Mouse (Mus musculus): ENCODE measurements around the gene Selenon.

The Selenon gene

DNA sequence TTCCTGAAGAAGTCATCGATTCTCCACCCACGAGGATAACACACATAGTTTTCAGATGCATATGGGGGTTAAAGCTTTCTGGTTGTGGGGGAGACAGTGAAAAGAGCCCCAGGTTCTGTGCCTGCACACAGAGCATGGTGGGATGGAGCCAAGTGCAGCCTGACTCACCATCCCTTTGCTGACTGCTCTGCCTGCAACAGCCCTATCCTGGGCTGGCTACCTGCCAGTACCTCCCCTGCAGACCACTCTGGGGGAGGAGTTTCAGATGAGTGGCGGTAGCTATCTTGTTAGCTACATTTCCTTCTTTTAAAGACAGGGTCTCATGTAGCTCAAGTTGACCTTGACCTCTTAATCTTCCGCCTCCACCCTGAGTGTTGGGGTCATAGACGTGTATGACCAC is 26.4 kb upstream of the Selenon start:
- DNase-seq (ENCODE audit: low read depth, low spot score): no peak

DNA sequence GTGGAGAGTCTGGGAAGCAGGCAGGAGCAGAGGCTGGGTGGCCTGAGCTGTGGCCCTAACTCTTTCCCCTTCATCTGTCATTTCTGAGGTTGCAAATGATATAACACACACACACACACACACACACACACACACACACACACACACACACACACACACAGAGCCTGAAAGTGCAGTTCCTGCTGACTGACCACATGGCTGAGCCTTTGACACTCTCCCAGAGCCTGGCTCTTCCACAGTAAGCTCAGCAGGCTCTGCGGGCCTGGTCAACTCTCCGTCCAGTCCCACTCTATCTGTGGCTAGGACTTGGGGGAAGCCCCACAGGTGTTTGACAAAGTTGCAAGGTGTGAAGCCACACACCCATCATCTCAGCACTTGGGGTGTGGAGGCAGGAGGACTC is 25.3 kb upstream of the Selenon start:
- no peak for DNase-seq (ENCODE audit: low read depth, low spot score)

DNA sequence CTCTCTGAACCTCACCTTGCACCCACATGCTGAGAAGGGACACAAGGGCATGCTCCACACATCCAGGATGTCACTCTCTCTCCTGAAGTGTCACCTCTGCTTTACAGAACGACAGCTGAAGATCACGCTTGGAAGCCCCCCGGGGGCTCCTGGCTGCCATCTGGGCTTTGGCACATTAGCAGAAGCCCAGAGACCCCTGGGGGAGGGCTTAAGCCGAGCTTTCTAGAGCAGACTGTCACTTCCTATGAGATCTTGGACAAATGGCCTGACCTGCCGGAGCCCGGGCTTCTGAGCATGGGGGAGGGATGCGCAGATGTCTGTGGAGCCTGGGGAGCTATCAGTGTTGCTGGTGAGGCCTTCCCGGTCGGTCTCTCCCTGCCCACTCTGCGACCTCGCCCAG is 23.5 kb upstream of the Selenon start:
- no peak for DNase-seq (ENCODE audit: low read depth, low spot score)

DNA sequence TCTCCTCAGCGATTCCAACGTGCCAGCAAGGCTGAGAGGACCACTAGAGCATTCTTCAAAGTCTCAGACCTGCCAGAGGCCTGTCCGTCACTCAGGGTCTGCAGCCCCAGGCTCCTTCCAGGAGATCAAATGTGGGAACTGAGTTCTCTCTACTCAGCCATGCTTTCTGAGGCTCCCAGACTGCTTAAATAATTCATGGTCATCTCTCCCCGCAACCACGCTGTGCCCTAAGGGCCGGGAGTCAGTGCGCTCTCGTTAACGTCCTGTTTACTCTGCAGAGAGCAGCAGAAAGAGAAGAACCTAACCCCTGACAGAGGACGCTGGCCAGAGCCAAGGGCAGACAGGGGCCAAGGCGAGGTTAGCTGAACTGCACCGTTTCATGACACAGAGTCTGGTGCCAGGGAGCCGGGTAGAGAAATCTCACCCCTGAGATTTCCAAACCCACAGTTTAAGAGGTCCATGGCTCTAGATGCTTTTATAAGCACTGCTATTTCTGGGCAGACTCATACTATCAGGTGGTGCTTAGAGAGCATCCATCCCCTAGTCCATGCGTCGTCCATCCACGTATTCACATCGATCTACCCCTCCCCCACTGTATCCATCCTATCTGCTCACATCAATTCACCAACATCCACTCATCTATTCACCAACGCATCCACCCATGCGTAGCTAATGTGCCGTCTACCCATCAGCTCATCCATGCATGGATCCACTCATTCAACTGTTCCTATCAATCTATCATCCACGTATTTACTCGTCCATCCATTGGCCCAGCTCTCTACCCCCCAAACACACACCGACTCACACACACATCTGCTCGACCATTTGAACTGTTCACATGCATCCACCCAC is 20.7 kb upstream of the Selenon start:
- no peak for DNase-seq (ENCODE audit: low read depth, low spot score)

DNA sequence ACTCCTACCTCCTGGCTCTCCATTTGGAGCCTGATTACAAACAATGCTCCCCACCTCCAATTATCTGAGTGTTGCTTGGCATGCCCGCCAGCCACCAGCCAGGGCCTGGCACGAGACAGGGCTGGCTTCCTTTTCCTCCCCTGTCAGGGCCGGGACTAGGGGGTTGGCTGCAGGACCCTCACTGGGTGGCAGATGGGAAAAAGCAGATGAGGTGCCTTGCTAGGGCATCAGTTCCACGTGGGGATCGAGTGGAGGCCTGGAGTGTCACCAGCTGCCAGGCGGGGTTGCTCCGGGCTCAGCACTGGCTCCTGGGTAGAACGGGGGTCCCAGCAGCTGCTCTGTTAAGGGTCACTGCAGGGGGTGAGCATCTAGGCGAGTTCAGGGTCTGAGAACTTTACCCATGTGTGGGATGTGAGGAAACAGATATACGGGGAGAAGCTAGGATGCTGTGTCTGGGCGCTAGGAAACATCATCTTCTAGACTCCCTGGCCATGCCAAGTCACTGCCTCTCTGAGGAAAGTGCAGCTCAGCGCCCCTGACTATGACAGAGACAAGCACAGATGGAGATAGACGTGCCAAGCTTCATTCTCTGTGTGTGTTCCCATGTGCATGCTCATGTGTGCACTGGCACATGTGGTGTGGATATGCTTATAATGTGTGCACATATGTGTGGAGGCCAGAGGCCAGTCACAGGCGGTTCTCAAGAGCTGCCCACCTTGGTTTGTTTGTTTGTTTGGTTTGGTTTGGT is 18.9 kb upstream of the Selenon start:
- DNase-seq (ENCODE audit: low read depth, low spot score): no peak

DNA sequence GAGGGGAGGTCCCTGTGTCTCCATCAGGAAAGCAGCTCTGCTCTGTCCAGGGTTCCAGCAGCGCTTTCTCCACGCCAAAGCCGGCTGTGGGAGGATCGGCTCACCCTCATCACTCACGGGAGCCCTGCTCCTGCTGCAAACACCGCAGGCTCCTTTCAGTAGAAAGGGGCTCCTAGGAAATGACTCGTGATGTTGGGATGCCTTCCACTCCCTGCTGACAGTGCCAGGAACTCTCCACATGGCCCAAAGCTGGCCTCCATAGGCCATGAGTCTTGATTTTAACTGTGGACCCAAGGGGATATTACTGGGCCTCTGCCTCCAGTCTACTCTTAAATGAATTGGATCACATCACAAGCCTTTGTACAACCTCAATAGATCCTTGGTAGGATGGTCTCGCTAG is 17.9 kb upstream of the Selenon start:
- no peak for DNase-seq (ENCODE audit: low read depth, low spot score)

DNA sequence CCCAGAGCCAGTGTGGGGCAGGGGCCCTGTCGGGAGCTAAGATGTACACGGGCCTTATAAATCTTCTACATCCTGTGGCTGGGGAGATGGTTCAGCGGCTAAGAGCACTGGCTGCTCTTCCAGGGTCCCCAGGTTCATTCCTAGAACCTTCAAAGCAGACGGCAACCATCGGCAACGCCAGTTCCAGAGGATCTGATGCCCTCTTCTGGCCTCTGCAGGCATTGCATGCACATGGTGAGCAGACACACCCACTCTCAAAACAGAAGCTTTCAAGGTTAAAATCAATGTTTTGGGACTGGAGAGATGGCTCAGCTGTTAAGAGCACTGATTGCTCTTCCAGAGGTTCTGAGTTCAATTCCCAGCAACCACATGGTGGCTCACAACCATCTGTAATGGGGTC is 17.2 kb upstream of the Selenon start:
- DNase-seq (ENCODE audit: low read depth, low spot score): no peak

DNA sequence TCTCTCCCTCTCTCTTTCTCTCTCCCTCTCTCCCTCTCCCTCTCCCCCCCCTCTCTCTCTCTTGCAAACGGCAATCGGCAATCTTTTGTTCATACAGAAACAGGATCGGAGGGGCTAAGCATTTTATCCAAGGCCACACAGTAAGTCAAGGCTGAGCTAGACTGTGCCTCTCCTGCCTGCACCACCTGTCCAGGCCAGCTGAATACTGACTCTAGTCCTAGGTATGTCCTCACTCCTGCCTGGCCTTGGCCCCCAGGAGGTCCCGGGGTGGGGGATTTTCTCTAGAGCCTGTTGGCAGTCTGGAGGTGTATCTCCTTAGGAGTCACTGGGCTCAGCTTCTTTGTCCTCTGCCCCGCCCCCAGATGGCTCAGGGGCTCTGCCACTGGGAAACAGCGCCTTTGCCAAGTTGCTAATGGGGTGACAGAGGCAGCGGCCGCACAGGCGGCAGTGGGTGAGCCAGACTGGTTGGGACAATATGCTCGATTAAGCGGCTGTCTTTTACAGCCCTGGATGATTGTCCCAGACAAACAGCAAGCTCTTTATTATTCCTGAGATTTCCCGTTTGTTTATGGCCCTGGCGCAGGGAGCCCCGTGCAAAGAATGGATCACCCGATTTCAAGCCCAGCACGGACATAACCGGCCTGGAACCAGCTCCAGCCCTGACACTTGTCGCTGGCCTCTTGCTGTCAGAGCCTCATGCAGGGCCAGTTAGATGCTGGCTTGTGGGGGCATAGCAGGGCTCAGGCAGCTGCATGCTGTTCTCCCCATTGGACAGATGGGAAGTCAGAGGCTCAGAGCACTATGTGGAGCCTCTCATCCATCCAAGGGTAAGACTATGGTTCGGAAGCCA is 15.6 kb upstream of the Selenon start:
- DNase-seq (ENCODE audit: low read depth, low spot score): no peak

DNA sequence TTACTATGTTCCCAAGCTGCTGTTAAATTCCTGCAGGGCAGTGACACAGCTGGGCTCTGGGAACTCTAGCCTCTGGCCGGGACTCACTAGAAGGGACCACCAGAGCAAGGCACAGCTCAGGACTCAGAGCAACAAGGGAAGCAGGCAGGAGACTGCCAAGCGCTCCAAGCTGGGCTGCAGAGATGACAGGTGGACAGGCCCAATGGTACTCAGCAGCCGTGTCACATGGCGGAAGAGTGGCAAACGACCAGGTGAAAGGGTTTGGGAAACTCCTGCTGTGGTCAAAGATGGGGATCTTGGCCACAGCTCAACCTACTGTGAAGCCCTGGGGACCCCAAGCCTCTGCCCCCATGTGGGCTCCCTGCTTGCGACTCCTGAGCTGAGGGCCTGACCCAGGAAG is 12.1 kb upstream of the Selenon start:
- no peak for DNase-seq (ENCODE audit: low read depth, low spot score)

DNA sequence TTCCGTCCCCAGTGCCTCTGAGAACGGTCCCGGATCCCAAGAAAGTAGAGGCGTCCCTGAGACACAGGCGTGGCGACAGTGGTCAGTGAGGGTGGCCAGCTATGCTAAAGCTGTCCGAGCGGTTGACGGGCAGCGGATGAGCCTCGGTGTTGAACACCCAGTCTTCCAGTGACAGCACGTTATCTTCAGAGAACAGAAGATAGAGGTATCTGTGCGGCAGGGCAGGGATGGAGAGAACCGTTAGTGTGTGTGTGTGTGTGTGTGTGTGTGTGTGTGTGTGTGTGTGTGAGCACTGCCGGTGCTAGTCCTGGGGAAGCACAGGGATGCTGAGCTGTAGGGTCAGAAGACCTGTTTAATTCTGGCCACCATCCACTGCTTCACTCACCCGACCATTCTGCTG is 11.7 kb upstream of the Selenon start:
- DNase-seq (ENCODE audit: low read depth, low spot score): no peak

DNA sequence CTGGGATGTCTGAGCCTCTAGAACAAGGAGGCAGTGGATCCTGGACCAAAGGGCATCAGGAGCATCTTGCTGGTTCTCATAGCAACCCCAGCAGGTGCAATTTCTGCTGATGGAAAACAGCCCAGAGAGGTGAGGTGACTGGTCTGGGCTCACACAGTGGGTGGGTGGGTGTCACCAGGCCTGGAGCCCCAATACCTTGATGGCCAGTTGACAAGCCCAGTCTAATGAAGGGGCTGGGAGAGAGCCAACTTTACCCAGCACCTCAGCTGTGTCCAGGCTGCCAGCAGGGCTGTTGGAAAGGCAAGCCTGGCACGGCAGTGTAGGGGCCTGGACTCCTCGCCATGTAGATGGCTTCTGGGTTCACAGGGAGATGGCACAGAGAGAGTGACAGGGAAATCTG is 10.0 kb upstream of the Selenon start:
- DNase-seq (ENCODE audit: low read depth, low spot score): no peak

DNA sequence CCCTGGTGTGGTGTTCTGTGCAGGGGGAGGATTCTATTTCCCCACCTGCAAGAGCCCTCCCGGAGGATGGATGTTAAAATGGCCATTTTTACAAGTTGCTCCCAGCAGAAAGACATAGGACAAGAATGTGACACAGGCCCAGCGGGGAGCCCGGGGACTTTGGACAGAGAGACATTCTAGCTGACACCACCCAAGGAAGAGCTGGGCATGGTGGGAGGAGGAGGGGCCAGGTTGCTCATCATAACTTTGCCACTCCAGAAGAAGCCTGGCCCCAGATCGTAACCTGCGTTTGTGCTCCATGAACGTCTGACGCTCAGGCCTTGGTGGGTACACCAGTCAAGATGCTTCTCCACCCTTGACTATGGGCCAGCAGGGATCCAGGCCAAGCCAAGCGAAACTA is 8.7 kb upstream of the Selenon start:
- DNase-seq (ENCODE audit: low read depth, low spot score): no peak

DNA sequence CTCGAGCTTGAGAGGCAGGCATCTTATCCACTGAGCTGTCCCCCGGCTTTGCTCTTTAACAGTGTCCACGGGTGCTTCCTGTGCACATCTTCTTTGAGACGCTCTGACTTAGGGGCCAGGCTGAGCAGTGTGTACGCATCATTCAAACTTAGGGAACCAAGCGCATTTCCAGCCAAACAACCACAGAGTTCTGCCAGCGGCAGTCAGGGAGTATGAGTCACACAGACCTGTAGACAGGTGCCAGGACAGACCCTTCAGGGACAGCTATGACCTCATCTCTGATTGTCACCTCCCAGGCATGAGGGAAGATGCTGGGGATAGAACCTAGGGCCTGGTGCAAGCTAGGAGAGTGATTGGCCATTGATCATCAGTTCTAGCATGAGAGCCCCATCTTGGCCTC is 7.2 kb upstream of the Selenon start:
- DNase-seq (ENCODE audit: low read depth, low spot score): no peak

DNA sequence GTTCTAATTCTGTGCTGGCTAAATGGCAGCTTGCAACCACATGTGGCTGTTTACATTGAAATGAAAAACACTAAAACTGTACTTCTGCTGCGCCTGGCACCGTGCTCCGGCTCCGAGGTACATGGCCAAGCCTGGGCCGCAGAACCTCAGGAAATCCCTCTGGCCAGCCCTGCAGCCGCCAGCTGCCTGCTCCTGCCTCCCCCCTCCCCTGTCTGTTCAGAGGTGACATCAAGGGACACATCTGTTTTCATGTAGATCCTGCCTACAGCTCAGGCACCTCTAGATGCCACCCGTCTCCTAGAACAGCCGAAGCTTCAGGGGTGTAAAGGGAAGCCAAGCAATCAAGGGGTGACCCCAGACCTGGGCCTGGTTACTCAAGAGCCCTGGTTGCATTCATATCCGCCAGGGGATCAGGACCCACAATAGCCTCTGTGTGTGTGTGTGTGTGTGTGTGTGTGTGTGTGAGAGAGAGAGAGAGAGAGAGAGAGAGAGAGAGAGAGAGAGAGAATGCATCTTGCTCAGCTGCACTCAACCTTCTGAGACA is 6.7 kb upstream of the Selenon start:
- DNase-seq (ENCODE audit: low read depth, low spot score): no peak

DNA sequence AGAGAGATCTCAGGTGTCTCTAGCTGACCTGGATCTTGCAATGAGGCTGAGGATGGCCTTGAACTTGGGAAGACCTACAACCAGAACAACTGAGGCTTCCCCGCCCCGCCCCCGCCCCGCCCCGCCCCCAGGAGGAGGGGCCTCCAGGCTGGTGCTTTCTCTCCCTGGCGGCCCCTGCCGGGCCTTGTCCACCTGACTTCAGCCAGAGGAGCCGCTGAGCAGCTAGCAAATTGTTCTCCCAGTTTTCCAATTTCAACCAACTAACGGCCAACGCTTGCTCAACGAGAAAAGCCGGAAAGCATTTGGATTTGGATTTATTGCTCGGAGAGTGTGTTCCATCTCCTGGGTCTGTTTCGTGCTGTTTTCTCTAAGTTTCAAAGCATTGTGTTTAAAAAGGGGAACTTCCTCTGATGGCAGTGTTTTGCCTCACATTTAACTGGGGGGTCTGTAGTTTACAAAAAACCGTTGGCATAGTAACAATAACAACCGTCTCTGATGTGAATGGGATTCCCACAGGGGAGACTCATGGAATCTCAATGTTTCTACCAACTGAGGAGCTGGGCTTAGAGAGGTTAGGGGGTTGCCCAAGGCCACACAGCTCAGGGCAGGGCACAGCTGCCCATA is 5.8 kb upstream of the Selenon start:
- no peak for DNase-seq (ENCODE audit: low read depth, low spot score)

DNA sequence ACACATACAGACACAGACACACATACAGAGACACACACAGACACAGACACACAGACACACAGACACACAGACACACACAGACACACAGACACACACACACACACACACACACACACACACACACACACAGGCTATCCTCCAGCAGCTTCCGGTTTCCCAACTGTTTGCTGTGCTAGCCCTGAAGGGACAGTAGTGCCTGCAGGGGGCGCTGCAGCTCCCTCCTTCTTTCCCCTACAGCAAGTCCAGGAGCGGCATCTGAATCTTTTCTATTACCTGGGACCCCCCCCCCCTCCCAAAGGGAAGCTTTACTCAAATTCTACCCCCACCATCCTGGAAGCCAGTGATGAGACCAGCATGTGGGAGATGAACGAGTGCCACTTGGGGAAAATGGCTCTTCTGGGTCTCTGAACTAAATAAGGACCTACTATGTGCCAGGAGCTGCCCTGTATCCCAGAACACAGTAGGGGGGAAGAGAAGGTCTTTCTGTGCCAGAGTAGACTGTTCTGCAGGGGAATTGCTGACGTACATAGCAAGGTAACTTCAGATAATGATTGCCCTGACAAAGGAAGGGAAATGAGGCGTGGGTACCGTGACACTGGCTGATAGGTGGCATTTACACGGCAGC is 4.1 kb upstream of the Selenon start:
- no peak for DNase-seq (ENCODE audit: low read depth, low spot score)

DNA sequence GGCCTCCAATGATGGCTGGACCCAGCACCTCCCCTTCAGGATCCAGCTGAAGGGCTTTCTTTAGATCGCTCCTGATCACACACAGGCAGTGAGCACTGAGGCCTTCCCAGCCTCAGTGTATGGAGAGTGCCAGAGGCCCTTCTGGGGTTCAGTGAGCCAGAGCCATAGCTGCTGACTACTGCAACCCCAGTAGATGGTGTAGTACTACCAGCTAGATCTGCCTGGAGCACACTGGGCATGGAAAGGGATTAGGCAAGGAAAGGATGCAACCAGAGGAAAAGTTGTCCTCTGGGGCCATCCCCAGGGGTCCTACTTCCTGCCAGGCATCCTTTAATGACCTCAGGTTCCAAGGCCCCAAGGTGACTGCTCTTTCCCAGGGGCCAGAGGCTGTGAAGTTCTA is 1.7 kb upstream of the Selenon start:
- DNase-seq (ENCODE audit: low read depth, low spot score): no peak

DNA sequence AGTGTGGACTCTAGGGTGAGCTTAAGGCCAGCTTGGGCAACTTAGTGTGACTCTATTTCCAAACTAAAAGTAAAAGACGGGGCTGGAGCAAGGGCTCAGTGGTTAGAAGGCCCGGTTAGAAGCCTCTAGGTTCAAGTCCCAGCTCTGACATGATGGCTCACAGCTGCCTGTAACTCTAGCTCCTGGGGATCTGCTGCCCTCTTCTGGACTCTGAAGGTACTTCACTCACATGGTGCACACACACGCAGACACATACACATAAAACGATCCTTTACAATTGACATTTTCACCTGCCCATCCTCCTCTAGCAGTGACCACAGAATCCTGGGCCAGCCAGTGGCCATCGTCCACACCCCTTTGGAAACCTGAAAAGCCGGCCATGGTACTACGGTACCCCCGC is 2.1 kb downstream of the Selenon start:
- DNase-seq (ENCODE audit: low read depth, low spot score): no peak

DNA sequence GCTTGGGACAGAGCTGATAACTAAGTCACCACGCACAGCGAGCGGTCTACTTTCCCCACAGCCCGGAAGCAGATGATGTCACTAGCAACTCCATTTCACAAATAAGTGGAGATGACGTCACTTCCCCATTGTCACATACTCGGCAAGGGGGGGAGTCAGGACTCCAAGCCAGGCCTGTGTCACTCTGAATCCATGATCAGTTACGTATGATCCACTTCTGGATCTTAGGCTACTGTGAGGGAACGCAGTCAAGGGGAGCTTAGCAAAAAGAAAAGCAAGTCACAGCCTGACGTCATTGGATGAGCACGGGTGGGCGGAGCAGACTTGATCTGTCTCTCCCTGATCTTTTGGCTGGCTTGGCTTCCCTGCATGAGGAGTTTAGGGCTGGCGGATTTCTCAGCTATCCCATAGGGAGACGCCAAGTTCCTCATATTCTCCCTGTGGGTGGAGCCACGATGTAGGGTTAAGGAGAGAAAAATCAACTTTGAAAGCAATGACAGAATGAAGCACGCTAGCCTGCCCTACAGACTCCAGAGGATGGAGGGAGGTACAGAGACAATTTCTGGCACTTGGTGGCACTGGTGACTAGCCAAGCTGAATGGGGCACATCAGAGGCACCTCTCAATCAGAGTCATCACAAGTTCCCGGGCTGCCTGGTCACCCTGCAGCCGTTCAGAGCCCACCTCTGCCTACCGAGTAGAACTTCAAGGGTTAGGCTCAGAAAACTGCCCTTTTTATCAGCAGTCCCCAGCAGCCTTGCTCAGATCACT is 3.6 kb downstream of the Selenon start:
- peak; percentile 26 for DNase-seq (ENCODE audit: low read depth, low spot score)
